Mouse (Mus musculus) lung, adult 2 months (tissue): Measurements from ENCODE around the gene Ncbp3.

Experiments
- CTCF ChIP-seq: fragments of 200-500 bp; IDR thresholded peaks from 2 replicates; pipeline ENCODE4 v1.5.1; 2011; ENCODE audit warnings: mild to moderate bottlenecking, low read length, control low read depth; ENCODE audit not compliant: insufficient read depth
- POLR2A ChIP-seq: fragments of 200-500 bp; IDR thresholded peaks from 2 replicates; pipeline ENCODE4 v1.6.1; 2011; ENCODE audit warnings: low read depth, mild to moderate bottlenecking, control low read depth, low read length, borderline replicate concordance; ENCODE audit errors: extremely low read depth

GRCm38 (mm10) chr11:73052795-73053194 lies 5.2 kb downstream of the Ncbp3 start:
- no peak for TF ChIP-seq CTCF
- no peak for TF ChIP-seq POLR2A
